Mouse (Mus musculus): ENCODE measurements around the gene Ralgapa2.

DNA sequence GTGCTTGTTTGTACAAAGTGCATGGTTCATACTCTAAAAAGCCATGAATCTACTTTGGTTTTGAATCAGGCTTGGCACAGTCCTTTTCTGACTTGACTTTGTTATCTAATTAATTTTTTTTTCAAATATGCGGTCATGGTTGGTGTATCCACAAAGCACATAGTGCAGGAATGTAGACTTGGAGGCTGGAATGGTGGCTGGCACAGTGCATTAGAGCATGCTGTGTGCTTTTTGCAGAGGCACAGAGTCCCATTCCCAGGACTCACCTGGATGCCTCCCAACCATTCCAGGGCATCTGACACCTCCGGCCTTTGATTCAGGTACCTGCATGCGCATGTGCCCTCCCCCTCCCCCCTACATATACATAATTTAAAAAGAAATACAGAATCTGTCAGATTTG lies 20.3 kb upstream of the Ralgapa2 start:
- no peak for TF ChIP-seq CTCF (IDR thresholded peaks at IDR 0.05; ENCODE audit: borderline replicate concordance, control insufficient read depth, extremely low read depth, insufficient read depth, low read length, poor library complexity)
- TF ChIP-seq POLR2A (IDR thresholded peaks at IDR 0.05; ENCODE audit: control insufficient read depth, extremely low read depth, insufficient read depth, low read length, poor library complexity), result no peak
